Mouse (Mus musculus): ENCODE results near the gene Apoa4. TPM values are rescaled to one million over a fixed set of nuclear protein-coding genes. Genes with fewer than 3 reads are reported as not detected.

Gene Apoa4
- total and polyA plus RNA-seq, 2 experiments = 177 to 323 TPM

- peaks cover 43% of the 10 kb centered on the region for H3K36me3 ChIP-seq (ENCODE audit: control insufficient read depth, insufficient read depth, low read length)
- WGBS = 1% methylated on average over 55 of the region's 55 CpGs
Observed at GRCm38 (mm10) chr9:46282631-46283436, 42.3 kb downstream of the Apoa4 start, which contains the start of gene Bud13. Gene Bud13 (plus strand): TSS chr9:46283008.

More at GRCm38 (mm10) chr9:46282631-46283436, 42.3 kb downstream of the Apoa4 start, which contains the start of gene Bud13:
- no peaks in the 10 kb centered on the region for H3K79me2 ChIP-seq (ENCODE audit: control insufficient read depth, insufficient read depth, low read length)
- H3K27ac ChIP-seq (replicated peaks; ENCODE audit: insufficient read depth, low read depth, low read length) = peak within 1 kb of the TSS; percentile 22; the same call in 1 of the 2 replicates
- peak; percentile 78 for DNase-seq (ENCODE audit: extremely low read depth, low read depth, low spot score)
- peak within 1 kb of the TSS; percentile 88 for H3K9ac ChIP-seq (ENCODE audit: low read depth, low read length)
- H3K27me3 ChIP-seq (ENCODE audit: control insufficient read depth, insufficient read depth, low read length) = no peaks in the 10 kb centered on the region
- peak within 1 kb of the TSS; percentile 91 for H3K4me3 ChIP-seq (ENCODE audit: insufficient read depth, low read depth, low read length)
- peaks cover 13% of the 10 kb centered on the region; the same call in 1 of the 2 replicates for H3K4me1 ChIP-seq (ENCODE audit: control insufficient read depth, insufficient read depth, low read length)
- TF ChIP-seq POLR2A (IDR thresholded peaks at IDR 0.05; ENCODE audit: extremely low read depth, insufficient read depth, low read length) = peak; percentile 52; the same call in 1 of the 2 replicates
- 0 out of 2 replicates have a peak, but pooled peaks have one; percentile 24 for TF ChIP-seq CTCF (IDR thresholded peaks at IDR 0.05; ENCODE audit: low read depth, low read length)

Other genes starting within 250 kb of the Apoa4 start
- gene Pafah1b2, start 228.0 kb upstream of the Apoa4 start, total RNA-seq (2014; rRNA removed) = 14.6 and 14.8 TPM in 2 replicates
- 12.0 and 14.2 TPM in 2 replicates for gene Pafah1b2, start 228.0 kb upstream of the Apoa4 start, polyA plus RNA-seq (2012; rRNA removed)
- gene Sik3, start 227.9 kb upstream of the Apoa4 start, total RNA-seq (2014; rRNA removed) = 14.1 and 17.3 TPM in 2 replicates
- 14.9 and 16.5 TPM in 2 replicates for gene Sik3, start 227.9 kb upstream of the Apoa4 start, polyA plus RNA-seq (2012; rRNA removed)
- 4,768 and 8,294 TPM in 2 replicates for gene Apoa1, start 12.1 kb upstream of the Apoa4 start, total RNA-seq (2014; rRNA removed)
- gene Apoa1, start 12.1 kb upstream of the Apoa4 start, polyA plus RNA-seq (2012; rRNA removed) = 7,598 and 8,406 TPM in 2 replicates
- gene Apoc3, start 5.1 kb upstream of the Apoa4 start, total RNA-seq (2014; rRNA removed) = 2,319 and 2,365 TPM in 2 replicates
- 8,710 and 9,739 TPM in 2 replicates for gene Apoc3, start 5.1 kb upstream of the Apoa4 start, polyA plus RNA-seq (2012; rRNA removed)
- gene Apoa5, start 27.9 kb downstream of the Apoa4 start, total RNA-seq (2014; rRNA removed) = 771 and 1,014 TPM in 2 replicates
- 2,298 and 3,079 TPM in 2 replicates for gene Apoa5, start 27.9 kb downstream of the Apoa4 start, polyA plus RNA-seq (2012; rRNA removed)
- gene Zpr1, start 32.4 kb downstream of the Apoa4 start, total RNA-seq (2014; rRNA removed) = 25.9 and 42.4 TPM in 2 replicates
- 19.5 and 23.0 TPM in 2 replicates for gene Zpr1, start 32.4 kb downstream of the Apoa4 start, polyA plus RNA-seq (2012; rRNA removed)
- 2.6 and 3.0 TPM in 2 replicates for gene Bud13, start 42.3 kb downstream of the Apoa4 start, total RNA-seq (2014; rRNA removed)
- gene Bud13, start 42.3 kb downstream of the Apoa4 start, polyA plus RNA-seq (2012; rRNA removed) = 3.2 and 3.6 TPM in 2 replicates
- gene 4931429L15Rik, start 79.3 kb downstream of the Apoa4 start, total RNA-seq (2014; rRNA removed) = not detected in 2 replicates
- gene 4931429L15Rik, start 79.3 kb downstream of the Apoa4 start, polyA plus RNA-seq (2012; rRNA removed) = not detected in 2 replicates